Mouse (Mus musculus): ENCODE results near the gene Slc25a5. TPM values are rescaled to one million over a fixed set of nuclear protein-coding genes. Genes with fewer than 3 reads are reported as not detected.

Slc25a5 gene
- total and polyA plus RNA-seq, 2 experiments from 2014 or later: 1,635 to 1,760 TPM

- WGBS: 71% methylated on average over 5 of the region's 5 CpGs
- H3K27me3 ChIP-seq (ENCODE audit: control insufficient read depth, insufficient read depth, low read length): no peaks in the 10 kb centered on the region
- no peak overlapping the region for H3K27ac ChIP-seq (ENCODE audit: low read depth)
- ATAC-seq (ENCODE audit: insufficient read depth, low read depth): no peak
- H3K4me1 ChIP-seq (ENCODE audit: control insufficient read depth, insufficient read depth): no peaks in the 10 kb centered on the region
- no peak overlapping the region for H3K4me2 ChIP-seq (ENCODE audit: low read depth, low read length)
- no peak overlapping the region for H3K4me3 ChIP-seq (ENCODE audit: low read depth, low read length)
- no peaks in the 10 kb centered on the region for H3K36me3 ChIP-seq (replicated peaks; ENCODE audit: control insufficient read depth, insufficient read depth, low read length)
- H3K9me3 ChIP-seq (replicated peaks; ENCODE audit: control insufficient read depth, low read length): no peaks in the 10 kb centered on the region
- no peak overlapping the region for H3K9ac ChIP-seq (replicated peaks; ENCODE audit: low read depth, low read length)
- no peak for TF ChIP-seq EP300 (IDR thresholded peaks at IDR 0.05; ENCODE audit: low read depth)
- no peak for TF ChIP-seq CTCF (IDR thresholded peaks at IDR 0.05; ENCODE audit: low read depth)
- no peak for DNase-seq (ENCODE audit: low spot score)
Measured at GRCm38 (mm10) chrX:36826873-36827272, 31.4 kb downstream of the Slc25a5 start.

GRCm38 (mm10) chrX:36830271-36830670 is 34.8 kb downstream of the Slc25a5 start:
- H3K9me3 ChIP-seq (replicated peaks; ENCODE audit: control insufficient read depth, low read length): no peaks in the 10 kb centered on the region
- TF ChIP-seq EP300 (IDR thresholded peaks at IDR 0.05; ENCODE audit: low read depth): no peak
- TF ChIP-seq CTCF (IDR thresholded peaks at IDR 0.05; ENCODE audit: low read depth): peak; percentile 55
- peak; percentile 68 for DNase-seq (ENCODE audit: low spot score)
- no peaks in the 10 kb centered on the region for H3K4me1 ChIP-seq (ENCODE audit: control insufficient read depth, insufficient read depth)
- no peaks in the 10 kb centered on the region for H3K36me3 ChIP-seq (replicated peaks; ENCODE audit: control insufficient read depth, insufficient read depth, low read length)
- no peak overlapping the region for H3K27ac ChIP-seq (ENCODE audit: low read depth)
- no peak overlapping the region for H3K4me2 ChIP-seq (ENCODE audit: low read depth, low read length)
- no peak overlapping the region for H3K4me3 ChIP-seq (ENCODE audit: low read depth, low read length)
- peak; percentile 61; the same call in 1 of the 2 replicates for ATAC-seq (ENCODE audit: insufficient read depth, low read depth)
- WGBS: 25% methylated on average over 5 of the region's 5 CpGs
- H3K27me3 ChIP-seq (ENCODE audit: control insufficient read depth, insufficient read depth, low read length): no peaks in the 10 kb centered on the region
- H3K9ac ChIP-seq (replicated peaks; ENCODE audit: low read depth, low read length): no peak overlapping the region

DNA sequence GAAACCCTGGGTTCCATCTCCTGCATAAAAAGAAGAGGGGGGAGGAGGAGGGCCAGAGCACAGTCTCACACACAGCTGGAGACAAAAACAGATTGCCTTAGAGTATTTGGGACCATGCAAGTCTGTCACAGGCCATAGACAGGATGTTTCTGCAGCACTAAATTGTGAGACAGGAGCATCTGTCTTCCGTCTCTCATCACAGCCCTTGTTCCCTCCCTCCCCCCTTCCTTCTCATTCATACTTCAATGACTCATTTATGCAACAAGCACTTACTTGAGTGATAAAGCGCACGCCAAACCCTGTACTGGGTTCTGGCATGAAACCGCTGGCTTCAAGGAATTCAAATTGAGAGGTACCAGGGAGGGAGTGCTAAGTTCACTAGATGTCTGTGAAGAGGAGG is 36.2 kb downstream of the Slc25a5 start:
- Histone ChIP-seq H3K27ac (ENCODE audit: low read depth) (no peak overlapping the region), H3K4me2 (ENCODE audit: low read depth, low read length) (no peak overlapping the region), H3K4me1 (ENCODE audit: control insufficient read depth, insufficient read depth) (no peaks in the 10 kb centered on the region), H3K9me3 (replicated peaks; ENCODE audit: control insufficient read depth, low read length) (no peaks in the 10 kb centered on the region), H3K36me3 (replicated peaks; ENCODE audit: control insufficient read depth, insufficient read depth, low read length) (no peaks in the 10 kb centered on the region), H3K27me3 (ENCODE audit: control insufficient read depth, insufficient read depth, low read length) (no peaks in the 10 kb centered on the region), H3K9ac (replicated peaks; ENCODE audit: low read depth, low read length) (no peak overlapping the region), H3K4me3 (ENCODE audit: low read depth, low read length) (no peak overlapping the region)
- ATAC-seq (ENCODE audit: insufficient read depth, low read depth) (peak; percentile 68), DNase-seq (ENCODE audit: low spot score) (peak; percentile 36)
- TF ChIP-seq EP300 (IDR thresholded peaks at IDR 0.05; ENCODE audit: low read depth) (no peak), CTCF (IDR thresholded peaks at IDR 0.05; ENCODE audit: low read depth) (no peak)
- 26% methylated on average over 4 of the region's 4 CpGs for WGBS

DNA sequence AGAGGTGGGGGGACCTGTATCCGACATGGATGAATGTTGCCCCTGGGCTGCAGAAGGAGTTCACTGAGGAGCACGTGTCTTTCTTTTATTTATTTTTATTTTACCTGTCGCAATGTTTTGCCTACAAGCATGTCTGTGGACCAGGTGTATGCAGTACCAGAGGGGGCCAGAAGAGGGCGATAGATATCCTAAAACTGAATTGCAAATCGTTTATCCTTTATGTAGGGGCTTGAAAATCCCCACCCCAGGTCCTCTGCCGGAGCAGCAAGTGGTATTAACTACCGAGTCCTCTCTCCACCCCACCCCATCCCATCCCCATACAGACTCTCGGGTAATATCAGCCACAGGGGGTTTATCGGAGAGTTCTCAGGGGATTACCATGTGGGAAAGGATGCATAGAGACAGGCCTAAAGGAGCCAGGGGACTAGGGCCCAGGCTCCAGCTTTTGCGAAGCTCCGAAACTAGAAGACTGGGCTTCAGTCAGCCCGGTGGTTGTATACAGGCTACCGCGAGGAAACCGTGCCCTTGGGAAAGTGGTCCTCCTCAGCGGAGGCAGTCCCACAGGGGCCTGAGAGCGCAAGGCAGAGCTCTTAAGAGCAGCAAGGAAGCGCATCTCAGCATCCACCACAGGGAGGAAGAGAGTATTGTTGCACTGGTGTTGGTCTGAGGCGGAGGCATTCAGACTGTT is 38.1 kb downstream of the Slc25a5 start:
- Histone ChIP-seq H3K9me3 (replicated peaks; ENCODE audit: control insufficient read depth, low read length) (no peaks in the 10 kb centered on the region), H3K4me2 (ENCODE audit: low read depth, low read length) (peak overlapping the region; percentile 29; the same call in 1 of the 2 replicates), H3K36me3 (replicated peaks; ENCODE audit: control insufficient read depth, insufficient read depth, low read length) (no peaks in the 10 kb centered on the region), H3K9ac (replicated peaks; ENCODE audit: low read depth, low read length) (no peak overlapping the region), H3K27me3 (ENCODE audit: control insufficient read depth, insufficient read depth, low read length) (no peaks in the 10 kb centered on the region), H3K4me1 (ENCODE audit: control insufficient read depth, insufficient read depth) (no peaks in the 10 kb centered on the region), H3K4me3 (ENCODE audit: low read depth, low read length) (no peak overlapping the region), H3K27ac (ENCODE audit: low read depth) (no peak overlapping the region)
- no peak for DNase-seq (ENCODE audit: low spot score)
- TF ChIP-seq CTCF (IDR thresholded peaks at IDR 0.05; ENCODE audit: low read depth) (peak; percentile 56), EP300 (IDR thresholded peaks at IDR 0.05; ENCODE audit: low read depth) (no peak)
- WGBS: 25% methylated on average over 19 of the region's 19 CpGs
- ATAC-seq (ENCODE audit: insufficient read depth, low read depth): no peak

DNA sequence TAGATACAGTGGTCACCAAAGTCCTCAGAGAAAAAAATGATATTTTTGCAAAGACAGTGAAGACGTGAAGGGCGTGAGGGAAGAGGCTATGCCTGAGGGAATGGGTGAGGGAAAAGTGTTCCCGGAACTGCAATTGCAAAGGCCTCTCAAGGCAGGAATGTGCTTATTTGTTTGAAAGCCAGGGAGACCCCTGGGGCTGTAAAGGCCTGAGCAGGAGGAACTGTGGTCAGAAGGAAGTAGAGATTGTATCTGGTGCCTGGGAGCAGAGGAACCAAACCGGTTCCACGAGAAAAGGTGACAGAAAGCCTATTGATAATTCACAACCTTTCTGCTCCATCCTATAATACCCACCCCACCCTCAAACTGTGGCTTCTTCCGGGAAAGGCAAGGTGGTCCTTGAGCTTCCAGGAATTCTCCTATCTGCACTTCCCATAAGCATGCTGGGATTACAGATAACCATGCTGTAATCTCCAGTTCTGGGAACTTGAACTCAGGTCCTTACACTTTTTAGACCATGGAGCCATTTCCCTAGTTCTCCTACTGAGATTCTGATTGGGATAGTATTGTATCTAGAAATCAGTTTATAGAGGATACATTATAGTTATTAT is 41.7 kb downstream of the Slc25a5 start:
- Histone ChIP-seq H3K4me2 (ENCODE audit: low read depth, low read length) (no peak overlapping the region), H3K27me3 (ENCODE audit: control insufficient read depth, insufficient read depth, low read length) (no peaks in the 10 kb centered on the region), H3K4me3 (ENCODE audit: low read depth, low read length) (no peak overlapping the region), H3K9me3 (replicated peaks; ENCODE audit: control insufficient read depth, low read length) (no peaks in the 10 kb centered on the region), H3K9ac (replicated peaks; ENCODE audit: low read depth, low read length) (no peak overlapping the region), H3K4me1 (ENCODE audit: control insufficient read depth, insufficient read depth) (no peaks in the 10 kb centered on the region), H3K27ac (ENCODE audit: low read depth) (no peak overlapping the region), H3K36me3 (replicated peaks; ENCODE audit: control insufficient read depth, insufficient read depth, low read length) (no peaks in the 10 kb centered on the region)
- no peak for TF ChIP-seq EP300 (IDR thresholded peaks at IDR 0.05; ENCODE audit: low read depth)
- TF ChIP-seq CTCF (IDR thresholded peaks at IDR 0.05; ENCODE audit: low read depth): no peak
- ATAC-seq (ENCODE audit: insufficient read depth, low read depth) (no peak), DNase-seq (ENCODE audit: low spot score) (no peak)
- 59% methylated on average over 6 of the region's 6 CpGs for WGBS
